Mouse (Mus musculus): Measurements from ENCODE around the gene Ryr2. TPM values are rescaled to one million over a fixed set of nuclear protein-coding genes. Genes with fewer than 3 reads are reported as not detected.

Ryr2 gene
- polyA plus RNA-seq, 1 experiment: not detected

DNA sequence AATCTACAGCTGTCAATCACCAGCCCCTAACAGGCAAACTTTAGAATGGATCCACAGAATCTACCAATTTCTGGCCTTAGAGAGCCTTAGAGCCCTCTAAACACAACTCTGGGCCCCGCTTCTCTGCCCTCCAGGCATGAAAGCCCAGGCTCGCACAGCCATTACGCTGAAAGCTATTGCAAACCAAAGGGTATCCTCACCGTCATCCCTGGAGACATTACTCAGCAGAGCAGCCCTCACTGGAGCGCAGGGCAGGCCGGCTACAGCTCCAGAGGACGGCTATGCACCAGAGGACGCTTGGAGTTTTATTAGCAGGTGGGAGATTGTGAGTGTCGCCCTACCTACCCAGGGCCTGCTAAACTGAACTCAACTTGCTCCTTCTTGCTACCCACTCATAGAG, 88.7 kb downstream of the Ryr2 start:
- H3K4me3 ChIP-seq (replicated peaks): no peak overlapping the region
- H3K4me1 ChIP-seq: no peaks in the 10 kb centered on the region
- H3K27me3 ChIP-seq (replicated peaks): no peaks in the 10 kb centered on the region
- TF ChIP-seq FLI1 (IDR thresholded peaks at IDR 0.05; ENCODE audit: low read length): no peak
- TF ChIP-seq GATA1 (IDR thresholded peaks at IDR 0.05; ENCODE audit: borderline replicate concordance, low read length): no peak
- peaks cover 11% of the 10 kb centered on the region; the same call in 1 of the 2 replicates for H3K9me3 ChIP-seq
- H3K36me3 ChIP-seq (replicated peaks; ENCODE audit: low read length): no peaks in the 10 kb centered on the region

DNA sequence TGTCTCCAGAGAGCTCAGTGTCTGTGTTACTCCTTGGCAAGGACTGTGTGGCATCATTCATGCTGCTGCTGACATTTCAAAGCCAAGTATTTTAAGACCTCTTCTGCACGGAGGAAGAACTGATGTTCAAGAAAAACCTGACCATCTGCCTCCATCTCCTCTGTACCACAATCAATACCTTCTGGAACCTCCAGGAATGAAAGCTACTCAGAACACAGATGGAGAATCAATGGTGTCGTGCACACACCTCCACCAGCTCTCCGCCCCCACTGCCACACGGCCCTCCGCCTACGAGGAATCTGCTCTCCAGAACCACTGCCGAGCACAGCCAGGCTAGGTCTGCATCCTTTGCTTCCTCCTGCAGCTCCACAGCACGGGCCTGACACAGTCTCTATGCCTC, 92.8 kb downstream of the Ryr2 start:
- no peaks in the 10 kb centered on the region for H3K4me1 ChIP-seq
- no peak for TF ChIP-seq FLI1 (IDR thresholded peaks at IDR 0.05; ENCODE audit: low read length)
- no peaks in the 10 kb centered on the region for H3K36me3 ChIP-seq (replicated peaks; ENCODE audit: low read length)
- no peaks in the 10 kb centered on the region for H3K27me3 ChIP-seq (replicated peaks)
- H3K9me3 ChIP-seq: peaks cover 15% of the 10 kb centered on the region
- no peak overlapping the region for H3K4me3 ChIP-seq (replicated peaks)

DNA sequence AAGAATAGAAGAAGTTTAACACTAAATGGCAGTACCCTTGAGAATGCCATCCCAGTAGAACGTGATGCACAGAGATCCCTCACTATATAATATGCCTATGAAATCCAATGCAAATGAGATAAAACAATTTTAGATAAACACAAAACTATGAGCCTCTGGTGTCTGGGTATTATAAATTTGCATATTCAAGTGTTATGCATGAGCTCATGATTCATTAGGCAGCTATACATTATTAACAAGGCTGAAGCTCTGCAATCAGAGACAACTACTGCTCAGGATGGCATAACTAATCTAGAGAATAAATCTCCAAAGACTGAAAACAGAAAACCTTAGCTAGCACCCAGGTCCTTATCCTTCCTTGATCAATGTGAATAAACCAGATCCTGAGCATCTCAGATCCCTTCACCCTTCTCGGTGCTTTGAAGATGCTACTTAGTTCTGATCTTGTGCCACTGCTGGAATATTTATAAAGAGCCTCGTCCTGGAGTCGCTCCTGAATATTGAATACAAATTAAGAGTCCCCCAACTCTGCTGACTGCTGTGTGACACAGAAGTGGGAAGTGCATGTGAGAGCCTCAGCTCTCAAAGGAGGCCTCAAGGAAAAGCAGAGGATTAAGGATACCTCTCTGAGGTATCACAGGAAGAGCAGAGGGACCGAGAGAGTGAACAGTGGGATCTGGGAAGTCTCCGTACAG, 97.6 kb downstream of the Ryr2 start:
- Histone ChIP-seq H3K36me3 (replicated peaks; ENCODE audit: low read length) (no peaks in the 10 kb centered on the region), H3K9me3 (peaks cover 17% of the 10 kb centered on the region), H3K27me3 (replicated peaks) (no peaks in the 10 kb centered on the region), H3K4me3 (replicated peaks) (no peak overlapping the region), H3K4me1 (no peaks in the 10 kb centered on the region)
- TF ChIP-seq GATA1 (IDR thresholded peaks at IDR 0.05; ENCODE audit: borderline replicate concordance, low read length) (no peak), FLI1 (IDR thresholded peaks at IDR 0.05; ENCODE audit: low read length) (no peak)

DNA sequence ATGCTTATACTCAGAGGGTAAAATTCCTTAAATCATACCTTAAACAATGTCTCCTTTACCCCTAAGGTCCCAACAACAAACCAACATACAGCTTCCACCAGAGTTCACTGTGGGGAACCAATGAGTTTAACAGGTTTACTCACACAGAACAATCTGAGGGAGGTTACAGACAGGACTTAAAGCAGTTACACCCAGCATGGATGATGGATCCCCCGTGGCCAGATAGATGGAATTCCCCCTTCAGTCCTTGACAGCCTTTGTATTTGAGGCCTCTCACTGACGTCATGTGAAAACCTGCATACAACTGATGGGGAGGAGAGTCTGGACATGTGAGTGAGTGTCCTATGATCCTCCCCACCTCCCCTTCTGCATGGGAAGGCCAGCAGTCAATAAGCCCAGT, 99.2 kb downstream of the Ryr2 start:
- Histone ChIP-seq H3K4me1 (no peaks in the 10 kb centered on the region), H3K36me3 (replicated peaks; ENCODE audit: low read length) (no peaks in the 10 kb centered on the region), H3K4me3 (replicated peaks) (no peak overlapping the region), H3K9me3 (peaks cover 11% of the 10 kb centered on the region), H3K27me3 (replicated peaks) (no peaks in the 10 kb centered on the region)
- TF ChIP-seq GATA1 (IDR thresholded peaks at IDR 0.05; ENCODE audit: borderline replicate concordance, low read length) (no peak), FLI1 (IDR thresholded peaks at IDR 0.05; ENCODE audit: low read length) (no peak)

DNA sequence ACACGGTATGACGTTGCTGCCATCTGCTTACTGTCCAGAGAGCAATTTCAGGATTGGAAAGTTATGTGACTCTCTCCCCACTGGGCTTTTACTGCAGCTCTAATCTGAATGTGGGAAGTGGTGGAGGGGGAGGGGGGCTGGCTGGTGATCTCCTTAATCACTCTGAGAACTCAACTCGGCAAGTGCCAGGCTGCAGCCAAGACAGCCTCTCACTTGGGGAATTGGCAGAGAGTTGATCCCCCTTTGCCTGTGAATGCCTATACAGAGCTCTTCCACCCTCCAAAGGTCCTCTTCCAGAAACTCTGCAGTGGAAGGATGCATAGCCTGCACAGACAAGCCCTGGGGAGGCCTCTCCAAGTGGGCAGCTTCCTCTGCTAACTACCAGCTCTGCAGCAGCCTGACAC, 104.9 kb downstream of the Ryr2 start:
- H3K36me3 ChIP-seq (replicated peaks; ENCODE audit: low read length): no peaks in the 10 kb centered on the region
- H3K4me3 ChIP-seq (replicated peaks): no peak overlapping the region
- no peak for TF ChIP-seq GATA1 (IDR thresholded peaks at IDR 0.05; ENCODE audit: borderline replicate concordance, low read length)
- TF ChIP-seq FLI1 (IDR thresholded peaks at IDR 0.05; ENCODE audit: low read length): no peak
- H3K9me3 ChIP-seq: no peaks in the 10 kb centered on the region
- no peaks in the 10 kb centered on the region for H3K27me3 ChIP-seq (replicated peaks)
- H3K4me1 ChIP-seq: no peaks in the 10 kb centered on the region

DNA sequence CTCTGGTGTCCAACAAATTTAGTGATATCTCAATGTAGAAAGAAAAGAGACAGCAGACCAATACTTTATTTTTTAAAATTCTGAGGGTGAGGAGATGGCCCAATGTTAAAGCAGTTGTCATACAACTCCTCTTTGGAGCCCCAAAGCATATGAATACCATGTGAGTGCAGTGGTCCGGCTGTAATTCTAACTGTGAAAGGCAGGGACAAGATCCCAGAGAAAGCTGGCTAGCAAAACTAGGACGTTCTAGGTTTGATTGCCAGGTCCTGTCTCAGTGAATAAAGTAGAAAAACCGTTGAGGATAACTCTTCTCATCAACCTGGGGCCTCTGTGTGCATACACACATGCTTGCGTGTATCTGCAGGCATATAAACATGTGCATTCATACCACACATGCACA, 106.9 kb downstream of the Ryr2 start:
- Histone ChIP-seq H3K36me3 (replicated peaks; ENCODE audit: low read length) (no peaks in the 10 kb centered on the region), H3K27me3 (replicated peaks) (no peaks in the 10 kb centered on the region), H3K9me3 (no peaks in the 10 kb centered on the region), H3K4me1 (no peaks in the 10 kb centered on the region), H3K4me3 (replicated peaks) (no peak overlapping the region)
- no peak for TF ChIP-seq GATA1 (IDR thresholded peaks at IDR 0.05; ENCODE audit: borderline replicate concordance, low read length)
- no peak for TF ChIP-seq FLI1 (IDR thresholded peaks at IDR 0.05; ENCODE audit: low read length)

DNA sequence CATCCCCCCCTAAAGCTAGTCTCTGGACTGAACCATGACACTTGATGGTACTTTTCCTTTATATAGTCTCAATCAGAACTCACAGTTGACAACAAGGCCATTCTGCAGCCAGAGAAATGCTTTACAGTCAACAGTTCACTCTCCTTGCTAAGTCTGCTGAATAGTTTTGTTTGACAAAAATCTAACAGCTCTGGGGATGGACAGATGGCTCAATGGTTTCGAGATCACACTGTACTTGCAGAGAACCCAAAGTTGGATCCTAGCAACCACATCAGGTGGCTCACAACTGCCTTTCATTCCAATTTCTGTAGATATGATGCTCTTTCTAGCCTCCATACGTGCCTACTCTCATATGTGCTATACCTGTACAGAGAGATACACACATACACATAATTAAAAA, 109.4 kb downstream of the Ryr2 start:
- Histone ChIP-seq H3K36me3 (replicated peaks; ENCODE audit: low read length) (no peaks in the 10 kb centered on the region), H3K27me3 (replicated peaks) (no peaks in the 10 kb centered on the region), H3K4me1 (no peaks in the 10 kb centered on the region), H3K9me3 (no peaks in the 10 kb centered on the region), H3K4me3 (replicated peaks) (no peak overlapping the region)
- TF ChIP-seq FLI1 (IDR thresholded peaks at IDR 0.05; ENCODE audit: low read length) (no peak), GATA1 (IDR thresholded peaks at IDR 0.05; ENCODE audit: borderline replicate concordance, low read length) (no peak)

DNA sequence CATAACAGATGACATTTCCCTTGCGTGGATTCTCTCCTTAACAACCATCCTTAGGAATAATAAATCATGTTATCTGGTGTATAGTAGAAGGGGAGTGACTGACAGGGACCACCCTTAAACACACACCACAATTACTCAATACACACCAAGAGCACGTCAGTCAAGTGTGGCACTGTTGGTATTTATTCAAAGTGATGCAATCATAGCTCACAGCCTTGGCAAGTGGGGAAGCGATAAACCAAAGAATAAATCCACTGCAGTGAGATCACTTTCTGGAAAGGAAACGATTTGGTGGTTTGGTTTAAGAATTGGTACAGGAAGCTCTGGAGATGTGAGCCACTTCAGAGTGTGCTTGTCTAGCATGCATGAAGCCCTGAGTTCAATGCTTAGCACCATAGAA, 119.2 kb downstream of the Ryr2 start:
- Histone ChIP-seq H3K4me1 (no peaks in the 10 kb centered on the region), H3K27me3 (replicated peaks) (no peaks in the 10 kb centered on the region), H3K36me3 (replicated peaks; ENCODE audit: low read length) (no peaks in the 10 kb centered on the region), H3K9me3 (no peaks in the 10 kb centered on the region), H3K4me3 (replicated peaks) (no peak overlapping the region)
- TF ChIP-seq FLI1 (IDR thresholded peaks at IDR 0.05; ENCODE audit: low read length) (no peak), GATA1 (IDR thresholded peaks at IDR 0.05; ENCODE audit: borderline replicate concordance, low read length) (no peak)

DNA sequence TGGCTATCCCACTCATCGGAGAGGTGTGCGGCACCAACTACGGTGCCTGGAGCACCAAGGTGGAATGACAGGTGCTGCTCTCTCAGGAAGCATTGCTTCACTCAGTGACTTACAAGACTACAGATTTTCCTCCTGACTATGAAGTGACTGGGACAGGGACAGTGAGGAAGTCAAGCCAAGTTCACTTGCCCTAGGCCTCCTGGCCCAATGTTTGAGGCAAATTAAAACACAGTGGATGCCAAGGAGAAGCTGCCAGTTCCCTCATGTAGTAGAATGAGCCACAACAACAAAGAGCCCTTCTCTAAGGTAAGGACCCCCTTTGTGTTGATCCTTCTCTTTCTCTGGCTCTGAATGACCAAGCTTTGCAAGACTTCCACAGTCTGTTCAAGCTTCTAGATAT, 121.7 kb downstream of the Ryr2 start:
- H3K27me3 ChIP-seq (replicated peaks): no peaks in the 10 kb centered on the region
- H3K4me1 ChIP-seq: no peaks in the 10 kb centered on the region
- no peaks in the 10 kb centered on the region for H3K36me3 ChIP-seq (replicated peaks; ENCODE audit: low read length)
- no peaks in the 10 kb centered on the region for H3K9me3 ChIP-seq
- TF ChIP-seq GATA1 (IDR thresholded peaks at IDR 0.05; ENCODE audit: borderline replicate concordance, low read length) (no peak), FLI1 (IDR thresholded peaks at IDR 0.05; ENCODE audit: low read length) (no peak)
- no peak overlapping the region for H3K4me3 ChIP-seq (replicated peaks)

DNA sequence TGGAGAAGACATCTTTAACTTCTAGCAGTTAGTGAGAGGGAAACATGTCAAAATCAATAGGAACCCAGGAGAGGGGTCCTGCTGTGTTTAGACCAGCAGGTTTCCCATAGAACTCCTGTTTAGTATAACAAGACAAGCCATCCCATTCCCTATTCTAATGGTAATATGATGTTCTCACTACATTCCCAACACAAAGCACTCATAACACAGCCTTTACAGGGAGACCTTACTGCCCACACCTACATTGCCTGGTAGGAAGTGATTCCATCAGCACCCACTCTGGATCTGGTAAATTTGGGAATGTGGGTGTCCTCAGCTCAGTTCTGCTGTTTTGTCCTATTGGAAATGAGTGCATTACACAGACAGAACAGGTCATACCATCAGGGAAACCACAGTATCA, 127.7 kb downstream of the Ryr2 start:
- no peak overlapping the region for H3K4me3 ChIP-seq (replicated peaks)
- TF ChIP-seq GATA1 (IDR thresholded peaks at IDR 0.05; ENCODE audit: borderline replicate concordance, low read length) (no peak), FLI1 (IDR thresholded peaks at IDR 0.05; ENCODE audit: low read length) (no peak)
- H3K27me3 ChIP-seq (replicated peaks): no peaks in the 10 kb centered on the region
- H3K9me3 ChIP-seq: peaks cover 3% of the 10 kb centered on the region; the same call in 1 of the 2 replicates
- no peaks in the 10 kb centered on the region for H3K36me3 ChIP-seq (replicated peaks; ENCODE audit: low read length)
- H3K4me1 ChIP-seq: no peaks in the 10 kb centered on the region

DNA sequence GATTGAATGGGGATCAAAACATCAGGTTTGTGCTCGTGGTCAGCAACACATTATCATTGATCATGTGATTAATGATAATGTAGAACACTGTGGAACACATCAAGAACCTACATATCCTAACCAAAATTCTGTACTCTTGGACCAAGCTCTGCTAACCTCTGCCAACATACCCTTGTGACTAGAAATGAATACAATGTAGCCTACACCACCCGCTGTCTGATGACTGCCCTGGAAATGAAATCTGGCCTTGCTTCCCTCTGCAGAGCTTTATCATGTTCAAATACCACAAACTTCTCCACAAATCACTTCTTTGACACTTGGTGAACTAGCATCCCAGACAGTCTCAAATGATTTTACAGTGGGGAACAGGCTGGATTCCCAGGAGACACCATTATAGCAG, 128.4 kb downstream of the Ryr2 start:
- Histone ChIP-seq H3K9me3 (peaks cover 3% of the 10 kb centered on the region; the same call in 1 of the 2 replicates), H3K4me1 (no peaks in the 10 kb centered on the region), H3K27me3 (replicated peaks) (no peaks in the 10 kb centered on the region), H3K4me3 (replicated peaks) (no peak overlapping the region), H3K36me3 (replicated peaks; ENCODE audit: low read length) (no peaks in the 10 kb centered on the region)
- TF ChIP-seq GATA1 (IDR thresholded peaks at IDR 0.05; ENCODE audit: borderline replicate concordance, low read length): no peak
- TF ChIP-seq FLI1 (IDR thresholded peaks at IDR 0.05; ENCODE audit: low read length): no peak

Measured in megakaryocyte, embryonic 14.5 days (primary cell).